Mouse (Mus musculus) thymus, postnatal 4 days (tissue): Measurements from ENCODE around the gene Polr2e.

Experiments used
- DNase-seq: peaks from one replicate; pipeline ENCODE4 v3.0.0; 2021

The Polr2e gene

DNA sequence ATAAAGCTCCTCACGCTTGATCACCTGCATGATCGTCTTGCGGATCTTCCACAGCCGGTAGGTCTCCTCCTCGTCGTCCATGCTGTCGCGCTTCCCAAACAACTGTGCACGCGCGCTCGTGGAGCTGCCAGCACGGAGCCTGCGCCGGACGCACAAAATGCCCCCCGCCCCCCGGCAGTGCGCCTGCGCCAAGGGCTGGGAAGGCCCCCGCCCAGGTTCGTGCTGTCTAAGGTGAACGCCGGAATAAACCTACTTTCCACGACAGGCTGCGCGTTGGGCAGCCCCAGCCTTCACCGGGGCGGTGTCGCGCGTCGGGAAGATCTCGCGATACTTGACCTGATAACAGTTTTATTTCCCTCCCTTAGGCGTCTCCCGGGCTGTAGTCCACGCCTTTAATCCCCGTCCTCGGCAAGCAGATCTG is at the start of gene Polr2e:
TSS of gene Polr2e (minus strand) at position 237 of the 421 bp plus-strand sequence.
- peak; percentile 95 for DNase-seq

DNA sequence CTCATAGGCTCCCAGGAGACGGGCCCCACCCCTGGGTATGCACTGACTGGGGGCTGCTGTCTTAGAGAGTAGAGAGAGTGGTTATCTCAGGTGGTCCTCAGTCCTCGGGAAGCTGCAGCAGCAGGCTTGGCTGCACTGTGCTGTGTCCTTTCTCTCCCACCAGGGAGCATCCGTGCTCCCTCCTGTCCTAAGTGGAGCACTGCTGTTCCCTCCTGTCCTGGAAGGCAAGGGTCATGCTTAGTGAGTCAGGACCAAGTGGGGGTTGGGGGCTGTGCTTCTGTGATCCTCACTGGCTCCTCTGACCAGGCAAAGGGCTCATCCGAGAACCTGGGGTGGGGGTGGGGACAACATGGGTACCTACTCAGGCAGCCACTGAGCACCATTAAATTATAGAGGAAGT is 49.6 kb upstream of the Polr2e start:
- DNase-seq, result no peak

DNA sequence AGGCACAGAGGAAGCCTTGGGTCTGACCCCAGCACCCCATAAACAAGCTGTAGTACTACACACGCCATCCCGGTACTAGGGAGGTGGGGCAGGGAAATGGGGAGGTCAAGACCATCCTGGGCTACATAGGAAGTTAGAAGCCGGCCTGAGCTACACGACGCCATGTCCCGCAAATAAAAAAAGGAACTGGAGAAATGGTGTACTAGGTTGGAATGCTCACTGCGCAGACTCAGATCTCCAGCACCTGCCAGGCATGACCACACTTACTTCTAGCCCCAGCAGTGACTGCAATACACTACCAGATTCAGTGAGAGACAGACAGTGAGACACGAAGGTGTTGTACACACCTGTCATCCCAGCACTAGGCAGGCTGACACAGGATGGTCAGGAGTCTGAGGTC is 47.9 kb upstream of the Polr2e start:
- DNase-seq, result no peak

DNA sequence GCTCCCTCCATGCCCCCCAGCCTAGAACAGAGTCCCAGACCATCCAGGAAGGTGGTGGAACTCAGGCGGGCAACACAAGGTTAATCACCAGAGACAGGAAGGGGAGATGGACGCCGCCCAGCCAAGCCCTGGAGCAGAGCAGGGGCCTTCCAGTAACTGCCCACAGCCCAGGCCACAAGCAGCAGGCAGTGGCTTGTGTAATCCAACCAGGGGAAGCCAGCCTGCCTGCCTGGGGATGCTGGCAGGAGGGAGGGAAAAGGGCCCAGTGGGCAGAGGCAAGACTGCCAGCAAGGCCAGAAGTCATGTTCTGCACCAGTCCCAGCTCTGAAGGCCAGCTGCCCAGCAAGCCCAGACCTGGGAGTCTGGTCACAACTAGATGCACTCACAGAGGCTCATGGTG is 47.3 kb upstream of the Polr2e start:
- no peak for DNase-seq

DNA sequence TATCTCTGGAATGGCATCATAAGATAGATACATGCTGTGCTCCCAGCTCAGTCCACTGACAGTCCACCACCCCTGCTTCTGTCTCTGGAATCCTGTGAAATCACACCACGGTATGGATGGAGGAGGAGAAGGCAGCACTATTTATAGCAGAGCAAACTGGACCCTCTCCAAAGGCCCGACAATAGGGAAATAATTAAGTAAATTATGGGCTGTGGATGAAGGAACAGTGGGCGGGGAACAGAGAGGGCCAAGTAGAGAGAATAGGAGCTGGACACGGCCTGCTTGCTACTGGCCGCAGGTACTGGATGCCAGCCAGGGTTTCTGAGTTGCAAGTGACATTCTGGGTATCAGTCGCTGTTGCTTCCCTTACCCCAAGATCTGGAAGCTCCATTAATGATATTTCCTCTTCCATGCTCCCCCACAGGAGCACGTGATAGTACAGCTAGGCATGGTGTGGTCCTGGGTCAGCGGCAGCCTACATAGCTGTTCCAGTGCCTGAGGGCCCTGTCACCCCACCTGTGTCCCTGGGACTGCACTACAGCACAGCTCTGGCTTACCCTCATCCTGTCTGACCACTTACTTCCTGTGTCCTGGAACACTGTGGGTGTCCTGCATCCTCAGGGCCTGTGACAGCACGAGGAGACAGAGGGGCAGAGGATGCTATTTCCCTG is 45.4 kb upstream of the Polr2e start:
- DNase-seq, result no peak

DNA sequence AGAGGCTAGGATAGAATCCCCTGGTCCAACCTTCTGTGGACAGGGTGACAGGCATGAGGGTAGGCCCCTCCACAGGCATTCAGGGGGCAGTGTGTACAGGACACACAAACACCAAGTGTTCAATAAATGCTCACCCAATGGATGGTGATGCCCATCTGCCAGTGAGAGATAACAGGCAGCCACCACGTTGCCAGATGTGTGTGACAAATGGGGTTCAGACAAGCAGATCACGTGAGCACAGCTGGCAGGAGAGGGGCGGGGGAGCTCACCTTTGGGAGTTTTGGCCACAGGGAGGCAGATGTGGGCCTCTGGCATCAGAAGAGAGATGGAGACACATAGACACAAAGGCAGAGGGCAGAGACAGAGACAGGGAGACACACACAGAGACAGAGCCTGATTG is 41.5 kb upstream of the Polr2e start:
- no peak for DNase-seq

DNA sequence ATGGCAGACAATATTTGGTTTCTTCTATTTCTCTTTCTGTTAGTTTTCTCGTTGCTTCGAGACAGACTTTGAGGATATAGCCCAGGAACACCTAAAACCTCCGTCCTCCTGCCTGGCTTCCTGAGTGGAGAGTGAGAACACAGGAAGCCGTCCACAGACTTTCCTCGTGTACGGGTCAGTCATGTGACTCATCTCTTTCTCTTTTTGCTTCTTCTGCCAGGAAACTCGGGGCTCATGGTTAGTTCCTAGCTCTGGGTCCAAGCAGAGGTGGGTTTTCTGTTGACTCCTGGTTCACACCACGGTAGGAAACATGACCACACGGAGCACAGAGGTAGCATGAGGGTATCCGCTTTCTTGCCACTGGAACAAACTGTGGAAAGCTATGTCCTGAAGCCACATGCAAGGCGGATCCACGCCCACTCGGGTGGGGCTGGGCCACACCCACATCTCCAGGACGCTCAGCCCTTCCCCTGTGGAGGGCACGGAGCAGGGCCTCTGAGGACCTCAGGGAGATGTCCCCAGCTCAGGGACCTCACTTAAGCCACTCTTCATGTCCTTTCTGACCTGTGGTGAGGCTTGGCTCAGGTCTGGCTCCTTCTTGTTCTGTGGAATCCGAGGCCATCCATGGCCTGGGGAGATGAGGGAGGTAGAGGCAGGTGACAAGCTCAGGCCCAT is 40.9 kb upstream of the Polr2e start:
- no peak for DNase-seq

DNA sequence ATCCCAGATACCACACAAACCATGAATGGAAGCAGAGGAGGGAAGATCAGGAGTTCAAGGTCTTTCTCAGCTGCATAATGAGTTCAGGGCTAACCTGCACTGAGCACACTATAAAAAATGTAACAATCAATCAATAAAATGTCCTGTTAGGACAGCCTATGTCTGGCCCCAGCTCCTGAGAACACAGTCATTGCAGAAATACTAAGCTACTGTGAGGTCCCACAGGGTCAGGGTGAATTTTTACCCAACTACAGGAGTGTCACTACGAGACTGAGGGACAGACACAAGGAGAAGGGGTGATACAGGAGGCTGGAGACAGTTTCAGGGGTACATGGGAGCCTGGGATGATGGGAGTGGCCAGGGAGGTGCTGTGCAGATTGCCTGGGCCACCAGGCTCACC is 38.8 kb upstream of the Polr2e start:
- no peak for DNase-seq

DNA sequence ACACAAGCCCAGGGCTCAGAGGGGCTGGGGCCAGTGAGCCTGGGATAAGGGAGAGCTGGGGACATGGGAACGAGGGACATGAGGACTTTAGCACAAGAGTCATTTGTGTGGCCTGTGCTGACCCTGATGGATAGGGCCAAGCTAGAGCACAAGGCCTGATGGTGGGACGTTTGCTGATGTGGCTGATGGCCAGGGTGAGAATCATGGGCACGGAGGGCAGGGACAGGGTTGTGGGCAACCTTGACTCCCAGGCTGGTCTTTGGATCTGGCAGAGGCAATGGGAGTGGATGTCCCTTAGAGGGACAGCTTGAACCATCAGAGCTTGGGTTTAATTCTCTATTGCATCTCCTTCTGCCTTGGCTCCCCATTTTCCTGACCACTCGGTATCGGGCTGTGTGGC is 37.7 kb upstream of the Polr2e start:
- no peak for DNase-seq

DNA sequence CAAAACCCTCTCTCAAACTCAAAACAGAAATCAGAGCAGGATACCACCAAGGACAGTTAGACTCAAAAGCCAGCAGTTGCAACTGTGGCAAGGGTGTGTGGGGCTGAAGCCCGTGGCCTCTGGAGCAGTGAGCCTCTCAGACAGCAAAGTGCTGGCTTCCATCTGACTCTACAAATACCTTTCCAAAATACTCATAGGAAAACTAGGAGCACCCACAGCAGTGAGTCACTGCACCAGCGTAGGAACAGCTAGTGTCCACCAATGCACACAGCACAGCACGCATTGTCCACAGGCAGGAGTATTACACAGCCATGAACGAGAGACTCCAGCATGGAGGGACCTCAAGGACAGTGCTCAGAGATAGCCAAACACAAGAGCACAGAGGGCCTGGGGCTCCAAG is 36.8 kb upstream of the Polr2e start:
- no peak for DNase-seq

DNA sequence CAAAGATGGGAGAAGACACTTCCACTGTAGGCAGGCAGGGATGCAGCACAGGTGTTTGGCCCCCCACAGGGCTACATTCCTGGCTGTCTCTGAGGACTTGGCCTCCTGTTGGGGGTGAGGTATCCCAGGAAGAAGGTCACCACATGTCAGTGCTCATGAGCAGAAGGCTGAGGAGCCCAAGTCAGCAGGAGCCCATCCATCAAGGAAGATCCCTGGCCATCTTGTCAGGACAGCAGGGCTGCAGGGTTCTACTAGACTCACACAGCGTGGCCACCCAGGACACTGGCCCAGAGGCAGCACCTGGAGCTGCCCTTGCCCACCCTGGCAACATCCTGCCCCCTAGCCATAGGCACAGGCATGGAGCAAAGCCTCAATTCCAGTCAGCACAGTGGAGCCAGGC is 36.3 kb upstream of the Polr2e start:
- no peak for DNase-seq

DNA sequence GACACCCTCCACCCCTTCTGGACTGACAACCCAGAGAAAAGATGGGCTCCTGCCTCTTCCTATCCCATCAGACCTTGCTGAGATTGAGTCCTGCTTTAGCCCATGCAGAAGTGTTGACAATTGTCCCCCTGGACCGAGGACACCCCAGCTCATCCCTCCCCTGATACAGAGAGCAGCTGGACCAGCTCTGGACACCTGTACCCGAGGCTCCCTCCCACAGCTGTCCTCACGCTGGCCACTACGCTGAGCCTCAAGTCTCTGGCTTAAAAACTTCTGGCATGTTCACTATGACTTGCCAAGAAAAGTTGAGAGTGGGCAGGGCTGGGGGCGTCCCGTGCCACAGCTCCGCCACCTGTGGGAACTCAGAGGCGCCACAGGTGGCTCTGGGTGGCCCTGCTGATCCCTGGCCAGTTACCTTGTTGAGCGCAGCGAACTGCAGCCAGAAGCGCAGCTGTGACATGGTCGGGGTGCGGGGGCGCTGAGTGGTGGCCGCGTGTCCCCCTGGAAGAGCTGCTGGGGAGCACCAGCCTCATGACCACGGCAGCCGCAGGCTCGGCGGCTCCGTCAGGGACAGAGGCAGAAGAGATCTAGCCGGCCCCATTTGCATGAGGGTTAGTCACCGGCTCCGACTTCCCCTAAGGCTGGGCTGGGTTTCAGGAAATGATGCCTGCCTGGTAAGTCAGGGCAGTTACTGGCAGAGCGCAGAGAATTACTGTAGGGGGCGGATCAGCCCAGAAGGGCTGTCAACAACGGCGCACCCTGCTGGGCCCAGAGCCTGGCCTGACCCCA is 35.4 kb upstream of the Polr2e start:
- peak; percentile 78 for DNase-seq

DNA sequence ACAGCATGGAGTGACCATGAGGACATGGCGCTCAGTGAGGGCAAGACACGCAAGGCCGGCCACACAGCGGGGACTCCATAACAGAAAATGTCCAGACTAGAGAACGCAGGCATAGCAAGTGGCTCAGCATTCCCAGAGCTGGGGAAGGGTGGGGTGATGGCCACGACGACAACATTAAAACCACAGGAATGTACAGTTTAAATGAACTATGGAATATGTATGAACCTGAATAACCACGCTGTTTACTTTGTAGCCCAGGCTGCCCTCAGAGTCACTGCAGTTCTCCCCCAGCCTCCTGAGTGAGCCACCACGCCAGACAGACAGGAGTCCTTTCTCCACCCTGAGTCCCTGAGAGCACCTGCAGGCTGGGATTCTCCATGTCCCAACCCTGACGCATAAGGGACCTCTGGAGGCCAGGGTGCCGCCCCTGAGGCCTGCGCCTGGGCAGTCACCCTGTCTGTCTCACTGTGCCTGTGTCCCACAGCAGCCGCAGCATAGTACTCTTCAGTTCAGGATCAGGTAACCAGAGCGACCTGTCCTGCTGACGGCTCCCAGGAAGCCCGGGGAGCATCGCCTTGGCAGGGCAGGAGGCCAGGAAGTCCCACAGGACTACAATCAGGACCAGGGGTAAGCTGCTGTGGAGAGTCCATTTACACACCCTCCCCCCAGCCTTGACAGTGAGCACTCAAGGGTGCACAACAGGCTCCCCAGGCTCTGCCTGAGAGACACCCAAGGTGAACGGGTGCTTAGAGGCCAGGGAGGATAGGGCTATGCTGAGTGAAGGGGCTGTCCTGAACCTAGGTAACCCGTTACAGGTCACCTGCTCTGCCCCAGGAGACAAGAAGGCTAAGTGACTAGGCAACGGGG is 33.3 kb upstream of the Polr2e start:
- DNase-seq, result no peak

DNA sequence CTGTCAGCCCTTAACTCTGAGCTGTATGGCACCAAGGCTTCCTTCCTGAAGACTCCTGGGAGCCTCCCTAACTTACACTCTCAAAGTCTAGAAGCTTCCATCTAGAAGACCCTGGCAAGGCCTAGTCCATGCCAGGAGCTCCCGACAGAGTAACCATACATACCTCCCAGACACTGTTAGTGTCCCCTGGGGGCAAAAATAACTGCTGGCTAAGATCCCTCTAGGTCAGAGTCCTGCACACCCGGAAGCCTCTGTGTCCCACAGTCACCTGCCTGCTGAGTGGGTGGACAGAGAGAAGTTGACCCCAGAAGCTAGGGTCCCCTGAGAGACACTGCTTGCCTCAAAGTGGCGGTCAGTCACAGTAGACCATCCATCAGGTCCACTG is 31.9 kb upstream of the Polr2e start:
- DNase-seq, result no peak

DNA sequence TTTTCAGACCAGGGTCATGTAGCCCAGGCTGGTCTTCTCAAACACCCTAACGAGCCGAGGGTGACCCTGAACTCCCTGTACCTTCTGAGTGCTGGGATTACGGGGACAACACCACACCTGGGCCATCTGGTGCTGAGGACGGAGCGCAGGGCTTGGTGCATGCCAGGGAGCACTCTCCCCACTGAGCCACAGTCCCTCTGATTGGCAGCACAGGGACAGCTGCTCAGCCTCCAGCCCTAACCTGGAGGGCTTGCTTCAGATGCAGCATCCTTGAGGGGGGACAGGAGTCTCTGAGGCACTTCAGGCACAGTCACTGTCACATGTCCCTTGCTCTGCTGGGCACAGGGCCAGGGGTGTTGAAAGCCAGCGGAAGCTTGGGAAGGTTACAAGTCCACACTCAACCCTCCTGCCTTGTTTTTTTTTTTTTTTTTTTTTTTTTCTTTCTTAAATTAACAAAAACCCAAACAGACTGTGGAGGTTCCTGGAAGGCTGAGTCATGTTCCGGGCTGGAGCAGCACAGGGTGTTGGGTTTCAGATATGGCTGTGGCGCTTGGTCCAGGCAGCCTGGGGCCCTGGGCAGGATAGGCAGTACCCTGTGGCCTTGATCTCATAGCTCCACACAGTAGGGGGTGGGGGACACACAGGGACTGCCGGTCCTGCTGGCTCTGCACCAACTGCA is 31.4 kb upstream of the Polr2e start:
- no peak for DNase-seq

DNA sequence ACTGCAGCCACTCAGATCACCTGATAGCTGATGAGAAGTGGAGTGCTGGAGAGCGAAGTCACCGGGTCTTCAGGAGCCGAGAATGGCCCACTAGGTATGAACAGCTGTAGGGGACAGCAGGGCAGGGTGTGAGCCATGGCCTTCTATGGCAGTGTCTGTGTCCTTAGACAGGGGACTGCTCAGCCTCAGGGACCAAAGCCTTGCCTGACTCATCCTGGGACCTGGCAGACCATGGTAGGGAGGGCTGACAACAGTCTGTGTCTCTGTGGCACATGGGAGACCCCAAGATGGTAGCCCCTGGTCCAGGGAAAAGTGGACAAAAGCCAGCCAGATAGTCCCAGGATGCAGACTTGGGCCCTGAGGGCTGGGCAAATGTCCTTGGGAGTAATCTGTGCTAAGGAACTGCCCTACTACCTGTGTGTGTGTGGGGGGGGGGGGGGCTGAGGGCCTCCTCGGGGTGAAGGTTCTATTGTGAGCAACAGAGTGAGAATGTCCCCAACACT is 30.4 kb upstream of the Polr2e start:
- no peak for DNase-seq

DNA sequence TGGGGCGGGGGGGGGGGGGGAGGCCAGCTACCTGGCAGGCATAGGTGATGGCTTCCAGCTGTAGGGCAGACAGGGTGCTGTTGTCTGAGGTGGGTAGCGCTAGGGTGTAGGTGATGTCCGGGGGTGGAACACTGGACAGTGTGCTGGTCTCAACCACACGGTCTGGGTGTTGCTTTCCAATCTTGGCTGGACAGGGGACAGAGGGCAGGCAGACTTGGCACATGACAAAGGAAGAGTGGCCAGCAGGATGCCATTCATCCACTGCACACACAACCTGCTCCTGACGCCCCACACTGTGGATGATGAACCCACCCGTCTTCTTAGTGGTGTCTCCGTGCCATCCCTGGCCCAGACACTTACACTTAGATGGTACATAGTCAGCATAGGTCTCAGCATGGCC is 29.7 kb upstream of the Polr2e start:
- DNase-seq, result no peak

DNA sequence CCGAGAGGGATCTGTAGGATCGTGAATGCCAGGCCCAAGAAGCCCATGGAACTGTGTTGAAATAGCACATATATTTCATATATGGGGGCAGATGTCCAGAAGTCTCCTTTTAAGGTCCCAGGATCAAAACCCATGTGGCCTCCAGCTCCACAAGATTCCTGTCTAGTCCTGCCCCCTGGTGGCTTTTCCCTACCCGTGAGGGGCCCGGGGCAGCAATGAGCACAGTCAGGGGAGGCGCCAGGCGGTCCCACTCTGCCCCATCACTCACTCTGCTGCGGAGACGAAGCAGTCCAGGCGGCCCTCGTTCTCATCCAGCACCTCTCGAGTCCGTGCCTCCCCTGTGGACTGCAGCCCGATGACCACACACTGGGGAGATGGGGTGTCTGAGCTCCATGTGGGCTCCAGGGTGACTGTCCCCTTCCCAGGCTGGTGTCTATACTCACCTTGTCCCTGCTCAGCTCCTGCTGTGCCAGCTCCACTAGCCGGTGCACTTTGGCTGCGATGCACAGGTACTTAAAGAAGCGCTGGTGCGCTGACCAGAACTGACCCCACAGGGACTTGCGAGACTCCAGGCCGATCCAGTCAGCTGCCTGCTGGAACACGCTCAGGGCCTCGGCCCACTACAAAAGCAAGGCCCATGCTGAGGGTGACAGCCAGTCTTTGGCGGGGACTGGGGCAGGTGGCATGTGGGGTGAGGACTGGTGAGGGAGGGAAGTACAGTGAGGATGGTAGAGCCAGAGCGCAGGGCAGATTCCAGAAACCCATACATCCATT is 24.5 kb upstream of the Polr2e start:
- DNase-seq, result peak; percentile 68

DNA sequence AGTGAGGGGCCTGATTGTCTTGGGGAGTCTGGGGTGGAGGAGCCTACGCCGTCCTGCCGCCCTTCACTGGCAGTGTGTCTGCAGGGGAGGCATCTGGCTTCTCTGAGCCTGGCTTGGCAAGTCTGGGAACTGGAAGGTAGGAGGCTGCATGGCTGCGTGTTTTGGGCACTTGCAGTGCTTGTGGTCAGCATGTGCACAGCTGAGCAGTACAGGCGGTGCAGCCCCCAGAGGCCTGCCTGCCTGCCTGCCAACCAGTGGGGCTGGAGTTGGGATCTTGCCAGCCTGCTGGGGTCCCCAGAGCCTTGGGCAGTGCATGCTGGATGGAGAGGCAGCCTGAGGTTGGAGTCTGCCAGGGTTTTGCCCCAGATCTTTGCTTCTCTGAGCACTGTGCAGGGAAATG is 23.5 kb upstream of the Polr2e start:
- no peak for DNase-seq

DNA sequence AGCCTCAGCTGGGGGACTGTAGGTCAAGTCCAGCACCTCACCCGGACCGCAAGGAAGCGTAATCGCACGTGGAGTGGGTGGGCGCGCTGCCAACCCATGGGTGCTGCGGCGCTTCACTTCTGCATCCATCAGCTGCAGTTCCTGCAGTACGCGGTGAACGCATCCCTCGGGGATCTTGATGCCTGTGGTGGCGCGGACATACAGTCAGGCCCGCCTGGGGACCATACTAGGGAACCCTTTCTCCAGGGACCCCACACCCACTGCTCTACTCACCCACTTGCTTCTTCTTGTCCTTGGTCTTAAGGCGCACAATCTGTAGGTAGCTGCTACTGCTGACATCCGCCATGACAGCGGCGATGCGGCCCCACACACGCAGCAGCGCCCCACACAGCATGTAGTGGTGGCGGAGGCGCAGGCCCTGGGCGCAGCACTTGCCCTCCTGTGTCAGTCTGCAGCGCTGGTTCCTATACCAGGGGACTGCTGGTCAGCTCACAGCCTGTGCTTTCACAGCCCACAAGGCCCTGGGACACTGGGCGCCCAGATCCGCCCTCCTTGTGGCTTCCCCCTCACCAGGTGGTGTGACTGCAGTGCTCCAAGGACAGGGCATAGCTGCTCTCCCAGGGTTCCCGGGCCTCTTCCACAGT is 18.2 kb upstream of the Polr2e start:
- no peak for DNase-seq
